Mouse (Mus musculus) MEL (cell line): ENCODE results near the gene Cstf2t. TPM values are rescaled to one million over a fixed set of nuclear protein-coding genes. Genes with fewer than 3 reads are reported as not detected.

Experiments
- DNase-seq: peaks from one replicate; pipeline ENCODE4 v3.0.0; 2011; ENCODE audit warnings: low read depth, low spot score
- H3K27ac ChIP-seq: 2 replicates; pipeline ENCODE4 v1.5.1; 2012; ENCODE audit warnings: low read depth, mild to moderate bottlenecking, control low read depth, low read length, moderate library complexity; ENCODE audit not compliant: control insufficient read depth
- H3K27me3 ChIP-seq, 2 experiments: fragments of 150-350 bp in 1 of 2; sonication (generic) in 1 of 2; 2 replicates each; pipeline ENCODE4 v1.6.1; 2012; ENCODE audit warnings: low read length in 2 of 2, mild to moderate bottlenecking in 2 of 2, improper control_type of control experiment in 1 of 2, moderate library complexity in 1 of 2; ENCODE audit not compliant: insufficient read depth in 2 of 2, control insufficient read depth in 1 of 2
- H3K36me3 ChIP-seq, 2 experiments: 2 replicates each; pipeline ENCODE4 v1.6.1; 2012 to 2014; ENCODE audit warnings: low read length in 2 of 2, improper control_type of control experiment in 1 of 2, inconsistent platforms in 1 of 2, mild to moderate bottlenecking in 1 of 2; ENCODE audit not compliant: insufficient read depth in 2 of 2, control insufficient read depth in 1 of 2
- H3K4me1 ChIP-seq, 2 experiments: fragments of 150-350 bp in 1 of 2; sonication (generic) in 1 of 2; 2 replicates each; pipeline ENCODE4 v1.6.1; 2012; ENCODE audit warnings: low read length in 2 of 2, improper control_type of control experiment in 1 of 2, mild to moderate bottlenecking in 1 of 2; ENCODE audit not compliant: insufficient read depth in 2 of 2, control insufficient read depth in 1 of 2
- H3K4me3 ChIP-seq, 2 experiments: fragments of 150-350 bp in 1 of 2; sonication (generic) in 1 of 2; 2 replicates each; pipeline ENCODE4 v1.5.1; 2012; ENCODE audit warnings: low read depth in 2 of 2, low read length in 2 of 2, mild to moderate bottlenecking in 2 of 2, moderate library complexity in 2 of 2, control low read depth in 1 of 2, improper control_type of control experiment in 1 of 2; ENCODE audit not compliant: control insufficient read depth in 1 of 2, insufficient read depth in 1 of 2
- H3K79me2 ChIP-seq: 2 replicates; pipeline ENCODE4 v1.6.1; 2012; ENCODE audit warnings: mild to moderate bottlenecking, low read length, moderate library complexity; ENCODE audit not compliant: control insufficient read depth, poor library complexity, insufficient read depth
- H3K9ac ChIP-seq: 2 replicates; pipeline ENCODE4 v1.6.1; 2012; ENCODE audit warnings: low read depth, mild to moderate bottlenecking, control low read depth, low read length, moderate library complexity; ENCODE audit not compliant: control insufficient read depth, poor library complexity, severe bottlenecking
- H3K9me3 ChIP-seq: fragments of 150-350 bp; sonication (generic); replicated peaks from 2 replicates; pipeline ENCODE4 v1.6.1; 2012; ENCODE audit warnings: mild to moderate bottlenecking, low read length, improper control_type of control experiment, moderate library complexity; ENCODE audit not compliant: insufficient read depth
- BHLHE40 ChIP-seq: IDR thresholded peaks from 2 replicates; pipeline ENCODE4 v1.6.1; 2012; ENCODE audit warnings: low read depth, mild to moderate bottlenecking, inconsistent platforms, low read length, improper control_type of control experiment, borderline replicate concordance
- E2F4 ChIP-seq: IDR thresholded peaks from 2 replicates; pipeline ENCODE4 v1.6.1; 2011; ENCODE audit warnings: low read depth, low read length, improper control_type of control experiment, borderline replicate concordance
- ETS1 ChIP-seq: IDR thresholded peaks from 2 replicates; pipeline ENCODE4 v1.6.1; 2012; ENCODE audit warnings: low read depth, mild to moderate bottlenecking, inconsistent platforms, low read length, improper control_type of control experiment, moderate library complexity
- GATA1 ChIP-seq: IDR thresholded peaks from 2 replicates; pipeline ENCODE4 v1.6.1; 2011; ENCODE audit warnings: low read depth, low read length, improper control_type of control experiment
- HCFC1 ChIP-seq: IDR thresholded peaks from 2 replicates; pipeline ENCODE4 v1.6.1; 2012; ENCODE audit warnings: low read depth, mild to moderate bottlenecking, inconsistent platforms, low read length, improper control_type of control experiment, moderate library complexity
- JUND ChIP-seq: IDR thresholded peaks from 2 replicates; pipeline ENCODE4 v1.6.1; 2011; ENCODE audit warnings: low read depth, mild to moderate bottlenecking, improper control_type of control experiment, low read length
- MAX ChIP-seq: IDR thresholded peaks from 2 replicates; pipeline ENCODE4 v1.6.1; 2011; ENCODE audit warnings: low read length, improper control_type of control experiment
- MAZ ChIP-seq: IDR thresholded peaks from 2 replicates; pipeline ENCODE4 v1.6.1; 2012; ENCODE audit warnings: low read depth, mild to moderate bottlenecking, inconsistent platforms, low read length, improper control_type of control experiment
- MXI1 ChIP-seq: IDR thresholded peaks from 2 replicates; pipeline ENCODE4 v1.6.1; 2011; ENCODE audit warnings: mild to moderate bottlenecking, low read depth, low read length, improper control_type of control experiment
- MYB ChIP-seq: IDR thresholded peaks from 2 replicates; pipeline ENCODE4 v1.6.1; 2011; ENCODE audit warnings: mild to moderate bottlenecking, low read depth, low read length, improper control_type of control experiment
- MYC ChIP-seq: IDR thresholded peaks from 2 replicates; pipeline ENCODE4 v1.6.1; 2011; ENCODE audit warnings: low read depth, mild to moderate bottlenecking, low read length, improper control_type of control experiment, moderate library complexity
- NELFE ChIP-seq: IDR thresholded peaks from 2 replicates; pipeline ENCODE4 v1.6.1; 2011; ENCODE audit warnings: low read depth, low read length, improper control_type of control experiment
- NRF1 ChIP-seq: IDR thresholded peaks from 2 replicates; pipeline ENCODE4 v1.6.1; 2014; ENCODE audit warnings: low read depth, mild to moderate bottlenecking, inconsistent platforms, low read length, improper control_type of control experiment, moderate library complexity; ENCODE audit not compliant: poor library complexity, insufficient read depth, severe bottlenecking
- POLR2A ChIP-seq, 2 experiments: IDR thresholded peaks; 2 replicates each; pipeline ENCODE4 v1.6.1; 2011 to 2012; ENCODE audit warnings: low read length in 2 of 2, mild to moderate bottlenecking in 2 of 2, control low read depth in 1 of 2, improper control_type of control experiment in 1 of 2, low read depth in 1 of 2, moderate library complexity in 1 of 2; ENCODE audit not compliant: control insufficient read depth in 1 of 2, insufficient read depth in 1 of 2, poor library complexity in 1 of 2
- POLR2AphosphoS5 ChIP-seq: IDR thresholded peaks from 2 replicates; pipeline ENCODE4 v1.6.1; 2012; ENCODE audit warnings: low read depth, borderline replicate concordance, mild to moderate bottlenecking, inconsistent platforms, low read length, moderate library complexity, mixed read lengths
- RAD21 ChIP-seq: IDR thresholded peaks from 2 replicates; pipeline ENCODE4 v1.6.1; 2011; ENCODE audit warnings: mild to moderate bottlenecking, low read depth, low read length, improper control_type of control experiment
- RCOR1 ChIP-seq: IDR thresholded peaks from 2 replicates; pipeline ENCODE4 v1.6.1; 2012; ENCODE audit warnings: low read depth, mild to moderate bottlenecking, inconsistent platforms, low read length, improper control_type of control experiment
- SMC3 ChIP-seq: IDR thresholded peaks from 2 replicates; pipeline ENCODE4 v1.6.1; 2011; ENCODE audit warnings: low read depth, low read length, improper control_type of control experiment
- TAL1 ChIP-seq: IDR thresholded peaks from 2 replicates; pipeline ENCODE4 v1.6.1; 2012; ENCODE audit warnings: mild to moderate bottlenecking, inconsistent platforms, low read length, moderate library complexity, mixed read lengths
- TCF12 ChIP-seq: IDR thresholded peaks from 2 replicates; pipeline ENCODE4 v1.6.1; 2014; ENCODE audit warnings: low read depth, mild to moderate bottlenecking, inconsistent platforms, low read length, improper control_type of control experiment, moderate library complexity
- USF1 ChIP-seq: IDR thresholded peaks from 2 replicates; pipeline ENCODE4 v1.6.1; 2014; ENCODE audit warnings: low read depth, mild to moderate bottlenecking, inconsistent platforms, low read length, improper control_type of control experiment, moderate library complexity
- USF2 ChIP-seq, 2 experiments: IDR thresholded peaks; 2 replicates each; pipeline ENCODE4 v1.6.1; 2011 to 2012; ENCODE audit warnings: improper control_type of control experiment in 2 of 2, low read length in 2 of 2, borderline replicate concordance in 1 of 2, inconsistent platforms in 1 of 2, low read depth in 1 of 2, mild to moderate bottlenecking in 1 of 2; ENCODE audit not compliant: insufficient read depth in 1 of 2
- ZMIZ1 ChIP-seq: IDR thresholded peaks from 2 replicates; pipeline ENCODE4 v1.6.1; 2012; ENCODE audit warnings: low read depth, mild to moderate bottlenecking, inconsistent platforms, low read length, improper control_type of control experiment, moderate library complexity
- polyA plus RNA-seq, 2 experiments: library from polyadenylated mRNA; stranded (reverse) in 1 of 2; unstranded in 1 of 2; fragments of >175 nt in 1 of 2; fragments of >200 nt in 1 of 2; gene quantifications; 2 replicates each; pipeline versions ENCODE4 v1.2.1 to v1.2.4; 2012; ENCODE audit warnings: low replicate concordance in 2 of 2, low read depth in 1 of 2; ENCODE audit not compliant: insufficient read length in 2 of 2, insufficient read depth in 1 of 2, missing spikeins in 1 of 2
- total RNA-seq: library from RNA; depleted of rRNA; stranded (reverse); fragments of 300-350 nt; gene quantifications from 2 replicates; pipeline ENCODE4 v1.2.3, GENCODE M21; 2012

Cstf2t gene
- total and polyA plus RNA-seq, 3 experiments, result not detected

DNA sequence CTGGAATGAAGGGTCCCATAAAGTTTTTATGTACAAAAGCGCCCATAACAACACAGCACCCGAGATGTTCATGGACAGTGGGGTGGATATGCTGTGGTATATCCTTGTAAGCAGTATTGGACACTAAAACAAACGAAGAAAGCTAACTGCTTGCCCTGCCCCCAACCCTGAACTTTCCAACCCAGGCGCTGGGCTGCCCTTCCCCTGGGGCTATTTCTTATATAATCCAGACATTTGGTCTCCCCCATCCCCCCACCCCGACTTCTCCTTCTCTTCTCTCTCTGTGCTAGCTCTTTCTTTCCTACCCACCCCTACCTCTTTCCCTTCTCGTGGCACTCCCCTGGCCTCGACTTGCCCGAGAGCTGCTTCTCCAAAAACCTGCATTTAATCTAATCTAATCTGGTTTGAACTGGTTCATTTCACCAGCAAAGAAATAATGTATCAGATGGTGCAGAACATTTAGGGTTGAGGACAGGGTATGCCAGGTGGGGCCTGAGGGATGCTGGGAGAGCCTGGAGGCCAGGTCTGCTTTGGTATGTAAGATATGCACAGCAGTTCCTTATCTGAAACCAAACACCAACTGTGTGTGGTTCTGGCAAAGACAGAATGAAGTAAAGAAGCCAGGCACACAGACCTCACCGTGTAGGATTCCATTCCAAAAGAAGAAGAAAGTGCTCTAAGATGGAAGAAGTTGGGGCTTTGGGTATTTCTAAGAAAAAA is 24.4 kb downstream of the Cstf2t start:
- H3K9ac ChIP-seq, result no peak overlapping the region
- no peaks in the 10 kb centered on the region for H3K36me3 ChIP-seq
- H3K9me3 ChIP-seq, result no peaks in the 10 kb centered on the region
- no peak overlapping the region for H3K27ac ChIP-seq
- H3K4me3 ChIP-seq, result no peak overlapping the region
- TF ChIP-seq E2F4 (no peak), NRF1 (no peak), NELFE (no peak), SMC3 (no peak), MAZ (no peak), ETS1 (no peak), TCF12 (no peak), MYC (no peak), USF1 (no peak), ZMIZ1 (no peak), TAL1 (no peak), GATA1 (no peak), MXI1 (no peak), BHLHE40 (no peak)
- H3K27me3 ChIP-seq, result no peaks in the 10 kb centered on the region
- DNase-seq, result no peak
- no peaks in the 10 kb centered on the region for H3K79me2 ChIP-seq
- H3K4me1 ChIP-seq, result no peaks in the 10 kb centered on the region

DNA sequence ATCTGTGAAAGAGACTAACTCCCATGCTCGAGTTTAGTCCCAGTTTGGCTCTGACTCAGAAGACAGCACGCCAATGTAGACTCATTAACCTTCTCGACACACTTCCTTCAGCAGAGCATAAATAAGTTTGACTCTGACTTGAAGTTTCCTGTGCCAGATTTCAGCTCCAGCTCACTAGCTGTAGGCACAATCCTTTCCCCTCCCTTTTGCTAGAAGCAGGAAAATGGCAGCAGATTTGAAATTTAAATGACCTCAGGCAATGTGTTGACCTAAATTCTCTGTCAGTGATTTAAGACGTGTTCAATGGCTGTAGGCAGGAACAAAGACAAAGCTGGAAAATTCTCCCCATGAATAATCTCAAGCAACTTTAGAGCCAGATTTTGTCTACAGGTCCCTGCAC is 32.1 kb downstream of the Cstf2t start:
- TF ChIP-seq MAZ, result no peak
- no peak for TF ChIP-seq MYB
- no peak for TF ChIP-seq BHLHE40
- no peak for TF ChIP-seq USF2 (IDR thresholded peaks at IDR 0.05; ENCODE audit: borderline replicate concordance in 1 of 2, insufficient read depth in 1 of 2, low read depth in 1 of 2, low read length in 2 of 2)
- no peak for TF ChIP-seq E2F4
- no peak for TF ChIP-seq GATA1
- no peak for TF ChIP-seq POLR2AphosphoS5
- no peak for TF ChIP-seq HCFC1
- TF ChIP-seq MXI1, result no peak
- no peak for TF ChIP-seq RAD21
- TF ChIP-seq ZMIZ1, result no peak
- TF ChIP-seq USF1, result no peak
- no peak for TF ChIP-seq JUND
- no peak for TF ChIP-seq MAX
- TF ChIP-seq ETS1, result no peak
- no peak for TF ChIP-seq RCOR1
- no peak for TF ChIP-seq POLR2A (IDR thresholded peaks at IDR 0.05; ENCODE audit: control insufficient read depth in 1 of 2, insufficient read depth in 1 of 2, low read depth in 1 of 2, low read length in 2 of 2, poor library complexity in 1 of 2)
- TF ChIP-seq NRF1, result no peak
- TF ChIP-seq, all 39 proteins: peak for 0
- DNase-seq, result no peak

More for the DNA sequence above, 32.1 kb downstream of the Cstf2t start:
- no peaks in the 10 kb centered on the region for H3K79me2 ChIP-seq
- no peaks in the 10 kb centered on the region for H3K9me3 ChIP-seq
- no peak overlapping the region for H3K4me3 ChIP-seq
- no peaks in the 10 kb centered on the region for H3K27me3 ChIP-seq
- no peaks in the 10 kb centered on the region for H3K4me1 ChIP-seq
- no peak overlapping the region for H3K9ac ChIP-seq
- H3K27ac ChIP-seq, result no peak overlapping the region
- H3K36me3 ChIP-seq, result no peaks in the 10 kb centered on the region
